Mouse (Mus musculus) forebrain, embryonic 16.5 days (tissue): ENCODE results near the gene Slc16a5. TPM values are rescaled to one million over a fixed set of nuclear protein-coding genes. Genes with fewer than 3 reads are reported as not detected.
A peak's percentile ranks its signal among the peaks of the same experiment; 100 is the strongest.

ENCODE experiments used
- ATAC-seq: fragments of 200-750 bp; cut with Nextera tagmentation; 2 replicates; pipeline ENCODE4 v1.8.0; 2017; ENCODE audit warnings: mild to moderate bottlenecking, moderate library complexity
- H3K27ac ChIP-seq: fragments of 300-500 bp; sonication (generic); 2 replicates; pipeline ENCODE4 v1.5.1; 2014; ENCODE audit warnings: low read length, control low read depth
- H3K27me3 ChIP-seq: fragments of 300-500 bp; sonication (generic); replicated peaks from 2 replicates; pipeline ENCODE4 v1.6.1; 2014; ENCODE audit warnings: low read length; ENCODE audit not compliant: control insufficient read depth, insufficient read depth
- H3K36me3 ChIP-seq: fragments of 300-500 bp; sonication (generic); 2 replicates; pipeline ENCODE4 v1.6.1; 2014; ENCODE audit not compliant: control insufficient read depth, insufficient read depth
- H3K4me1 ChIP-seq: fragments of 300-500 bp; sonication (generic); replicated peaks from 2 replicates; pipeline ENCODE4 v1.6.1; 2014; ENCODE audit warnings: low read length; ENCODE audit not compliant: control insufficient read depth, insufficient read depth
- H3K4me2 ChIP-seq: fragments of 300-500 bp; sonication (generic); 2 replicates; pipeline ENCODE4 v1.6.1; 2014; ENCODE audit warnings: mild to moderate bottlenecking, low read length, control low read depth
- H3K4me3 ChIP-seq: fragments of 300-500 bp; sonication (generic); replicated peaks from 2 replicates; pipeline ENCODE4 v1.5.1; 2014; ENCODE audit warnings: mild to moderate bottlenecking, low read length, control low read depth
- H3K9ac ChIP-seq: fragments of 300-500 bp; sonication (generic); replicated peaks from 2 replicates; pipeline ENCODE4 v1.6.1; 2014; ENCODE audit warnings: low read depth, low read length, control low read depth
- H3K9me3 ChIP-seq: fragments of 300-500 bp; sonication (generic); 2 replicates; pipeline ENCODE4 v1.6.1; 2016; ENCODE audit warnings: low read length; ENCODE audit not compliant: control insufficient read depth
- WGBS: fragments of 180-500 bp; shearing (Covaris S2); extraction: QIAGEN DNeasy Blood & Tissue Kit; methylation state at CpG from one replicate; pipeline ENCODE4 v1.1.7; 2014; 5-methylcytosine and 5-hydroxymethylcytosine counted together
- polyA plus RNA-seq: library from polyadenylated mRNA; unstranded; fragments of >200 nt; fragmentation: Nextera tagmentation; extraction: Ambion mirVana; gene quantifications from 2 replicates; pipeline ENCODE4 v1.2.1, GENCODE M21; 2015

The Slc16a5 gene
- polyA plus RNA-seq, 1 experiment from 2014 or later: not detected

GRCm38 (mm10) chr11:115509773-115510506 is 47.7 kb downstream of the Slc16a5 start:
- peaks cover 56% of the 10 kb centered on the region for H3K4me1 ChIP-seq
- peak overlapping the region; percentile 86 for H3K4me2 ChIP-seq
- H3K27me3 ChIP-seq: no peaks in the 10 kb centered on the region
- peak overlapping the region; percentile 33; the same call in 1 of the 2 replicates for H3K9ac ChIP-seq
- H3K27ac ChIP-seq: no peak overlapping the region; the same call in 1 of the 2 replicates
- no peaks in the 10 kb centered on the region for H3K36me3 ChIP-seq
- peak overlapping the region; percentile 81 for H3K4me3 ChIP-seq
- ATAC-seq: no peak
- 18% methylated on average over 6 of the region's 6 CpGs for WGBS
- H3K9me3 ChIP-seq: no peaks in the 10 kb centered on the region

- no peaks in the 10 kb centered on the region for H3K27me3 ChIP-seq
- peak overlapping the region; percentile 86 for H3K4me2 ChIP-seq
- H3K9ac ChIP-seq: peak overlapping the region; percentile 24; the same call in 1 of the 2 replicates
- no peaks in the 10 kb centered on the region for H3K36me3 ChIP-seq
- no peaks in the 10 kb centered on the region for H3K9me3 ChIP-seq
- H3K27ac ChIP-seq: no peak overlapping the region
- peak overlapping the region; percentile 81 for H3K4me3 ChIP-seq
- H3K4me1 ChIP-seq: peaks cover 53% of the 10 kb centered on the region
- ATAC-seq: no peak
- WGBS: 37% methylated on average over 5 of the region's 5 CpGs
These were observed 48.2 kb downstream of the Slc16a5 start for GRCm38 (mm10) chr11:115510507-115510888.

- no peaks in the 10 kb centered on the region for H3K36me3 ChIP-seq
- H3K4me2 ChIP-seq: peak overlapping the region; percentile 86
- peak overlapping the region; percentile 81 for H3K4me3 ChIP-seq
- WGBS: 50% methylated on average over 2 of the region's 2 CpGs
- peak overlapping the region; percentile 97 for H3K9ac ChIP-seq
- no peak for ATAC-seq
- H3K27me3 ChIP-seq: no peaks in the 10 kb centered on the region
- no peak overlapping the region; the same call in 1 of the 2 replicates for H3K27ac ChIP-seq
- no peaks in the 10 kb centered on the region for H3K9me3 ChIP-seq
- peaks cover 49% of the 10 kb centered on the region for H3K4me1 ChIP-seq
These were observed 48.8 kb downstream of the Slc16a5 start for GRCm38 (mm10) chr11:115511121-115511520.

GRCm38 (mm10) chr11:115512004-115512403 is 49.7 kb downstream of the Slc16a5 start:
- H3K27ac ChIP-seq: peak overlapping the region; percentile 90
- no peaks in the 10 kb centered on the region for H3K36me3 ChIP-seq
- WGBS: 8% methylated on average over 3 of the region's 3 CpGs
- H3K4me2 ChIP-seq: peak overlapping the region; percentile 86
- ATAC-seq: no peak
- H3K27me3 ChIP-seq: no peaks in the 10 kb centered on the region
- peak overlapping the region; percentile 81 for H3K4me3 ChIP-seq
- H3K9ac ChIP-seq: peak overlapping the region; percentile 97
- no peaks in the 10 kb centered on the region for H3K9me3 ChIP-seq
- H3K4me1 ChIP-seq: peaks cover 46% of the 10 kb centered on the region

- ATAC-seq: no peak
- H3K4me3 ChIP-seq: peak overlapping the region; percentile 81
- no peaks in the 10 kb centered on the region for H3K36me3 ChIP-seq
- peak overlapping the region; percentile 97 for H3K9ac ChIP-seq
- peak overlapping the region; percentile 90 for H3K27ac ChIP-seq
- peaks cover 41% of the 10 kb centered on the region for H3K4me1 ChIP-seq
- H3K27me3 ChIP-seq: no peaks in the 10 kb centered on the region
- 4% methylated on average over 8 of the region's 8 CpGs for WGBS
- H3K9me3 ChIP-seq: no peaks in the 10 kb centered on the region
- peak overlapping the region; percentile 86 for H3K4me2 ChIP-seq
These were observed 50.3 kb downstream of the Slc16a5 start for GRCm38 (mm10) chr11:115512407-115513183.

GRCm38 (mm10) chr11:115513271-115514237 is 51.3 kb downstream of the Slc16a5 start:
- Histone ChIP-seq H3K27ac (peak overlapping the region; percentile 90), H3K36me3 (no peaks in the 10 kb centered on the region), H3K9ac (peak overlapping the region; percentile 97), H3K4me3 (peak overlapping the region; percentile 81), H3K4me1 (peaks cover 32% of the 10 kb centered on the region), H3K9me3 (no peaks in the 10 kb centered on the region), H3K27me3 (no peaks in the 10 kb centered on the region), H3K4me2 (peak overlapping the region; percentile 86)
- peak; percentile 57 for ATAC-seq
- WGBS: under 1% methylated on average over 57 of the region's 57 CpGs

- peak within 1 kb of the TSS; percentile 81 for H3K4me3 ChIP-seq
- H3K27ac ChIP-seq: peak within 1 kb of the TSS; percentile 90
- H3K36me3 ChIP-seq: no peaks in the 10 kb centered on the region
- H3K9ac ChIP-seq: peak within 1 kb of the TSS; percentile 97
- H3K27me3 ChIP-seq: no peaks in the 10 kb centered on the region
- no peaks in the 10 kb centered on the region for H3K9me3 ChIP-seq
- ATAC-seq: peak; percentile 98
- WGBS: 0% methylated on average over 24 of the region's 24 CpGs
- H3K4me2 ChIP-seq: peak within 1 kb of the TSS; percentile 86
- peaks cover 27% of the 10 kb centered on the region for H3K4me1 ChIP-seq
These were observed 52.0 kb downstream of the Slc16a5 start, which contains the start of gene Jpt1 for GRCm38 (mm10) chr11:115514238-115514663. TSS of gene Jpt1 (minus strand) at chr11:115514387.

GRCm38 (mm10) chr11:115515021-115515420 is 52.7 kb downstream of the Slc16a5 start:
- WGBS: 63% methylated on average over 6 of the region's 6 CpGs
- Histone ChIP-seq H3K36me3 (no peaks in the 10 kb centered on the region), H3K27me3 (no peaks in the 10 kb centered on the region), H3K9ac (no peak overlapping the region), H3K9me3 (no peaks in the 10 kb centered on the region), H3K27ac (no peak overlapping the region), H3K4me3 (no peak overlapping the region), H3K4me1 (peaks cover 22% of the 10 kb centered on the region), H3K4me2 (no peak overlapping the region)
- no peak for ATAC-seq
